Mouse (Mus musculus): Measurements from ENCODE around the gene Ripor3.

- TF ChIP-seq CTCF (IDR thresholded peaks at IDR 0.05; ENCODE audit: borderline replicate concordance, insufficient read depth, low read length) (no peak), POLR2A (IDR thresholded peaks at IDR 0.05; ENCODE audit: low read depth, low read length) (no peak)
Observed at GRCm38 (mm10) chr2:167999145-167999743, 11.2 kb downstream of the Ripor3 start.
